Mouse (Mus musculus) right cerebral cortex, postnatal 14 days (tissue): ENCODE data around the gene Wdr89.
"Not testable (repeated sequence)": the region's sequence is repeated elsewhere in the genome, so short reads cannot be mapped to it uniquely, and the experiment has no call there.

Experiments used
- DNase-seq: peaks from one replicate; pipeline ENCODE4 v3.0.0; 2022

Gene Wdr89

GRCm38 (mm10) chr12:75669258-75670106 lies at the start of gene Wdr89:
Wdr89 (minus strand) TSS chr12:75669537.
- peak; percentile 100 for DNase-seq

GRCm38 (mm10) chr12:75713596-75713995 lies 44.3 kb upstream of the Wdr89 start:
- no peak for DNase-seq

- DNase-seq: not testable (repeated sequence)
Observed at GRCm38 (mm10) chr12:75712905-75713304, 43.6 kb upstream of the Wdr89 start.

- no peak for DNase-seq
Observed at GRCm38 (mm10) chr12:75710596-75711376, 41.4 kb upstream of the Wdr89 start.

- no peak for DNase-seq
Observed at GRCm38 (mm10) chr12:75709506-75709905, 40.2 kb upstream of the Wdr89 start.

GRCm38 (mm10) chr12:75706670-75707069 lies 37.3 kb upstream of the Wdr89 start:
- DNase-seq: no peak

GRCm38 (mm10) chr12:75702739-75703122 lies 33.4 kb upstream of the Wdr89 start:
- DNase-seq: no peak

- DNase-seq: no peak
Observed at GRCm38 (mm10) chr12:75702084-75702738, 32.9 kb upstream of the Wdr89 start.

GRCm38 (mm10) chr12:75701173-75702083 lies 32.1 kb upstream of the Wdr89 start:
- peak; percentile 28 for DNase-seq

- DNase-seq: no peak
Observed at GRCm38 (mm10) chr12:75698692-75699091, 29.4 kb upstream of the Wdr89 start.

GRCm38 (mm10) chr12:75695845-75696244 lies 26.5 kb upstream of the Wdr89 start:
- DNase-seq: not testable (repeated sequence)

GRCm38 (mm10) chr12:75689003-75689402 lies 19.7 kb upstream of the Wdr89 start:
- DNase-seq: no peak

- DNase-seq: no peak
Observed at GRCm38 (mm10) chr12:75687314-75687713, 18.0 kb upstream of the Wdr89 start.

- DNase-seq: not testable (repeated sequence)
Observed at GRCm38 (mm10) chr12:75684026-75684425, 14.7 kb upstream of the Wdr89 start.

GRCm38 (mm10) chr12:75683598-75683997 lies 14.3 kb upstream of the Wdr89 start:
- DNase-seq: no peak

- no peak for DNase-seq
Observed at GRCm38 (mm10) chr12:75682842-75683241, 13.5 kb upstream of the Wdr89 start.

GRCm38 (mm10) chr12:75681101-75681500 lies 11.8 kb upstream of the Wdr89 start:
- DNase-seq: no peak

GRCm38 (mm10) chr12:75678393-75678792 lies 9.1 kb upstream of the Wdr89 start:
- no peak for DNase-seq

GRCm38 (mm10) chr12:75672630-75673029 lies 3.3 kb upstream of the Wdr89 start:
- no peak for DNase-seq

- DNase-seq: no peak
Observed at GRCm38 (mm10) chr12:75671759-75672315, 2.5 kb upstream of the Wdr89 start.

- no peak for DNase-seq
Observed at GRCm38 (mm10) chr12:75670611-75671010, 1.3 kb upstream of the Wdr89 start.

GRCm38 (mm10) chr12:75668916-75669257 lies 450 bp downstream of the Wdr89 start:
- no peak for DNase-seq
